Mouse (Mus musculus) R1 (cell line): Measurements from ENCODE around the gene Lrrc4.
A peak's percentile ranks its signal among the peaks of the same experiment; 100 is the strongest.

Source experiments
- DNase-seq: peaks from one replicate; pipeline ENCODE4 v3.0.0-alpha.2; 2018; ENCODE audit warnings: low read depth, low spot score

Lrrc4 gene

DNA sequence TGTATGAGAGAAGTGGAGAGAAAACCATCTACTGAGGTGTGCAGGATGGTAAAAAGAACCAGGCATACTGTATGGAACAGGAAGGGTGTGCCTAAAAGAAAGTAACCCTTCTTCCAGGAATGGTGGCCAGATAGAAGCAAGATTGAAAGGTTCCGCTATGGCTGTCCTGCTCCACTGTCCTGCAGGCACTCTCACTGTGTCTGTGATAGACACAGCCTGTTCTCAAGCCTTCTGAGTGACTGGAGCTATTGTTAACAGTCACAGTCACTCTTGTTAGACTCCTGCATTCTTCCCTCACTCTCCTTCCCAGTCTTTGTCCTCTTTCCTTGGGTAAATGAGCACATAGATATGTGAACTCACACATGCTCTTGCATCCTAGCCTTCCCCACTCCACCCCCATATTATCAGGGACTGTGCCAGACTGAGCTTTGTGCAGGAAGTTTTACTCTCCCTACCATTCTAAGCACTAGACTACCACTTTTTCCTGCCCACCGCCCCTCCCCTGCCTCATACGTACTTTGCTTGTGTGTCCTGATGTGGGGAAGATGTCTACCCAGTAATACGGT, 48.4 kb downstream of the Lrrc4 start:
- DNase-seq = no peak

DNA sequence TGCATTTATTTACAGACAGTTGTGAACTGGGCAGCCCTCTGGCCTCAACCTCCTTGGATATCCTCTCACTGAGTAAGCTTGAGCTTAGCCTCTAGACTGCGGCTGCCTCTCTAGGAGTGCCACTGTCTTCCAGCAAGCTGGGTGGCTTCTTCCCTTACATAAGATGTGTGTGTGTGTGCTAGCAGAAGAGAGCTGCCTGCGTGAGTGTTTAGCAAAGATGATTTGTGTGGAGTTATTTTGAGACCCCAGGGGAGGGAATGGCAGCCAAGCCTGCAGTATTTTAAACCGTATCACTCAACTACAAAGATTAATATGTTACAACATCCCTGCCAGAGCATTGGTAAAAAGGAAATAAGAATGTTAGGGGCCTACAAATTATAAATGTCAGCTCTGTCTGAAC, 49.9 kb downstream of the Lrrc4 start:
- no peak for DNase-seq

DNA sequence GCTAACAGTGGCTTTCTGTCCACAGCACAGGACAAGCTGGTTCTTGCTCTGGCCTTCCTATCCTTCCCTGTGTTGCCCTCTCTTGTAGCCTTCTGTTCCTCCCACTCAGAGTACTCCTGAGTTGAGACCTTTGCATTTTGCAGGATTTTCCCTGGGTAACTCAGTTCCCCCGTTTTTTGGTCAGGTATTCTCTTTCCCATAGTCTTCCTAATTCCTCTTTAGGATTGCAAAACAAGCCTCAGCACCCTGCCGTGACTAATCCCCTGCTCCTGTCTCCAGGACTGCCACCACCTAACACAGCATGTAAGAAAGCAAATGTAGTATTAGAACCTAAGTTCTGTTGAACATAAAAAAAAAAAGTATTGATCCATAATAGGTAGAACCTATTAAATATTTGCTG, 60.2 kb downstream of the Lrrc4 start:
- DNase-seq = peak; percentile 88

- DNase-seq = no peak
Observed at GRCm38 (mm10) chr6:28767891-28768481, 63.6 kb downstream of the Lrrc4 start.

DNA sequence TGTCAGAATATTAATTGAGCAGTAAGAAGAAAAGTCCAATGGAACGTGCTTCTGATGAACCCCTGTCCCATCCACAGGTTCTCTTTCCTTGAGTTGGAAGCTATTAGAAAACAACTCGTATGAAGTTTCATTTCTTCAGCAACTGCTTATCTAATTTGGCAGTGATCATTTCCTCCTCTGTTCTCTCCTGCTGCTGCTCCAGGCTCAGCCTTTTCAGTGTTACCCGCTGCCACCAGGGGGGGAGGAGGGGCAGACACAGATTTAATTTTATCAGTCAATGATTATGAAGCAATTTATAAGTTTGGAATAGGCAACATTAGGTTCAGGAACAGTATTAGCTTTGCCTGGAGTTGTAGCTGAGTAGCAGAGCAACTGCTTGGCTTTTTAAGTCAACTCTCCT, 64.9 kb downstream of the Lrrc4 start:
- no peak for DNase-seq

DNA sequence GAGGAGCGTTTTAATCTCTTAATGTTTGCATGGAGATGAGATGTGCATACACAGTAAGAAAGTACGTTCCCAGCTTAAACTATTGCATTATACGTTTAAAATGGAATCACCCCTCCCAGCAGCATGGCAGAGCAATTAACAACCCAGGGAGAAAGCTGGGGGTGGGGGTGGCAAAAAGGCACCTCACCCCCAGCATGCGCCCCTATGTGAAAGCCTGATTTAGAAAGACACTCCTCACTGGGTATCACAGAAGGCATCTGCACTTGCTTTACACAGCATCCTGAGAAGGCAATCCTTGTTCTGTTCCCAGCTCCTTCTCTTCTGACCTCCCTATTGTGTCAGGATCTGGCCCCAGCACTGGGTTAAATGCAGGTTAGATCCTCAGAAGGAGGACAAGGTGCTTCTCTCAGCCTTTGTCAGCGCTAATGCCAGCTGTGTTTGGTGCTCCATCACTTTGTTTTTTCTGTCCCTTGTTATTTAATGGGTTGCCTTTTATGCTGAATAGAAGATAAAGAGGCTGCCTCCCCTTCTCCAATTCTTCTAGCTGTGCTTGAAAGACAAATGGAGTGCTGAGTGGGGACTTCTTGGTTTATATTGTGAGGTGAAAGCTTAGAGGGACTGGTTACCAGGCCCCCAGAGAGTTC, 69.3 kb downstream of the Lrrc4 start:
- DNase-seq = peak; percentile 77

DNA sequence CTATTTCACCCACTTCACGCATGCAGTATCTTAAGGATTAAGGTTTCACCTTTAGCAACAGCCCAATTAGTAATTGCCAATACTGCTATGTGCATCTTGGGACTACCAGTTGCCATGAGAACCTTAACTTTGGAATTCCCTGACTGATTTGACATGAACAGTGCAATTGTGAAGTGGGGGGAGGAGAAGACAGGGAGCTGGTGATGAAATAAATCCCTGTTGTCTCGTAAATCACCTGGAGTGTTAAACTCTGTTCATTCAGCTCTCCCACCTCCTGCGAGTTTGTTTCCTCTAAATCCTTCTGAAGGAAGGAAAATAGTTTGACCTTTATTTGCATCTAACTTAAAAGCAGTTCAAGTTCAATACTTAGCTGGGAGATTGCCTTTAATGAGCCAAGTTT, 69.8 kb downstream of the Lrrc4 start:
- peak; percentile 48 for DNase-seq

DNA sequence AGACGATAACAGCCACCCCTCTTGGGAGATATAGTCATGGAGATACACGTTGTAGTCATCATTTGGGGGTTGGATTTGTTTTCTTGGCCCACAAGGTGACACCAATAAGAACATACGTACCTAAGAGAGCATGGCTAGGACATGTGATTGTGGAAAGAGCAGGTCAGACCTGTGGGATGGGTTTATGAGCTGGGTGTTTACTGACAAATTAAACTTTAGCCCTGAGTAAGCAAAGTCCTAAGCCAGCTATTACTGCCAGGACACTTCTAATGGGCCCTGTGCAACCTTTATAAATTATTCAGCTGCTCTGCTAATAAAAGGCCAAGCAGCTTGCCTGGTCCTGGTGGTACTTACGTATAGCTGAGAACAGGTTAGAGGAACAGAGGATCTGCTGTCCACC, 73.3 kb downstream of the Lrrc4 start:
- DNase-seq = no peak

DNA sequence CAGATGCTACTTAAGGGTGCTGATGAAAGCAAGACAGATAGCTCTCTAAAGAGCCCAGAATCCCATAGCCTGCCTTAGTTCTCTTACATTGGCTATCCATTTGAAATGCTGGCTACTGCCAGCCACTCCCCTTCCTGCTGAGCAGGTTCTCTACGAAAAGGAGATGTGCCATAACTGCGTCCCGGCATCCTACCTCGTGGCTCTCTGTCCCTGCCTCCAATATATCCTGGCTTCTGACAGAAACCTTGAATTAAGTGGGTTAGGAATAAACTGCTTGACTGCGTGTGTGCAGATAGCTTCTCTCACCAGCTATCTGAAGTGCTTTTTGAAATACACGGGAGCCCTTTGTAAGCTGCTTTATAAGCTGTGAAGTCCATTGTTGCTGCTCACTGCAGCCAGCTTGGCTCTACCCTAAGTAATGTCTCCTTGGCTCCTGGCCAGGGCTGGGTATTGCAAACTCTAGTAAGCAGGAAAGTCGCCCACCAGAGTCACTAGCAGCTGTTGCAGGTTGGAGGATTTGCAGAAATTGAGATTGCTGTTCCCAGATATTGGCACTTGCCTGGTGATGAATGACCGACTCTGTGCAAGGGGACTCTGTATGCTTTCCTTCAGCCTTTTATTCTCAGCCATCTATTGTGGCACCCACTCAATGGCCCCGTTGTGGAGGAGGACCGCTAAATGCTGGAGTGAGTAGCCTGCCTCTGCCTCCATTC, 75.1 kb downstream of the Lrrc4 start:
- no peak for DNase-seq

DNA sequence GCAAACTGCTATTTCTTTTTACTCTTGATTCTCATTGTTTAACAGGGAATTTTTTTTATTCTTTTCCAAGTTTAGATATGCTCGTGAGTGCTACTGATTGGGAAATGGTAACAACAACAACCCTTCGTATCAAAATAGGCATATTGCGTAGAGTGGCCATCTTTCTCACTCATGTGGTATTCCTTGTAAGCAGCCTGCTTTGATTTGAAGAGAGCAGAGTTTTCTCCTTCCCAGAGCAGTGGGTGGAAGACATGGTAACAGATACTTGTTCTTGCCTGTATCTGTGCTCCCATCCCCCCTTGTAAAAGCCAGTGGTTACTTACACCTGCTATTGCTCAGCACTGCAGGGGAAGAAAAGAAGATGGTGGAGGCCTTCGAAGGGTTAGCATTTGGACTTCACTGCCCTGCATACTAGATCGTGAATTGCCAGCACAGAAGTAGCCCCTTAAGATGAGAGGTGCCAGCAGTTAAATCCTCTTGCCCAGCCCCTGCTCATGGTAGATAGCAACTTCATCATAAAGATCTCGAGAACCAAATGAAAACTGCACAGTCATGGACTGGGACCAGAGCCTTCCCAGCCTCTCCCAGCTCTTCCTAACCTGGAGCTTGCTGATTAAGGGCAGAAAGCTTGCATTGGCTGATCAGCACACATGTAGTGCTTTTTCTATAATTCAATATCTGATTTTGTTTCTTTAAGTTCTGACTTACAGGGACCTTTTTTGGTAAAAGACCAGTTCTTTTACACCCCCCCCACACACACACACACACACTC, 77.2 kb downstream of the Lrrc4 start:
- no peak for DNase-seq

DNA sequence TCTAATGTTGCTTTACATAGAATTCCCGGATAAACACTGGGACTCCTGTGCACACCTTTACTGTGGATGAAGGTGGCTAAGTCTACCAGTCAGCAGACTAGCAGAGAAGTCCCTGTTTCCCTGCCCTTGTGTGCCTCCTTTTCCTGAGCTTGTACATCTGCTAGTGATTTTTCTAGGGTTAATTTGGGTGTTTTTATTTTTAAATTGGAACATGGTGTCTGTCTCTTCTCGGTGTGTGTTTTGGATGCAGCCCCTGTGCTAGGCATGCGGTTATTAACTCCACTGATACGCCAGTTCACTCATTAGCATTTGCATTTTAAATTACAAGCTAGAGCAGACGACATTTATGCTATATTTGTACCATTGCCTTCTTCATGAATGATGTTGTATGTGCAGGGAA, 77.9 kb downstream of the Lrrc4 start:
- no peak for DNase-seq

- DNase-seq = no peak
Observed at GRCm38 (mm10) chr6:28753217-28753616, 78.3 kb downstream of the Lrrc4 start.

DNA sequence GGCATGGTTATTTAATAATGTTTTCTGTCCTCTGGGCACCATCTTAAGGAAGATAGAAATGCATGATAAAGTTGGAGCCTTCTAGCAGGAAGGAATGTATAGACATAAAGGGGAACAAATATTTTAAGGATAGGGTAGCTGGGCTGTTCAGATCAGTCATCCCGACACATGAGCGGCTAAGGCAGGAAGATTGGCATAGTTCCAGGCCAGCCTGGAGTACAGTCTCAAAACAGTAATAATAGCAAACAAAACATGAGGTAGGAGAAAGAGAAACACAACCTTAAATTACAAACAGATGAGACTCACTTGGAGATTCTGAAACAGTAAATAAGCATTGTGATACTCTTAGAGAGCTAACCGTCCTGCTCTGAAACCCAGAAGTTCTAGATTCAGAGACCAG, 80.4 kb downstream of the Lrrc4 start:
- no peak for DNase-seq

DNA sequence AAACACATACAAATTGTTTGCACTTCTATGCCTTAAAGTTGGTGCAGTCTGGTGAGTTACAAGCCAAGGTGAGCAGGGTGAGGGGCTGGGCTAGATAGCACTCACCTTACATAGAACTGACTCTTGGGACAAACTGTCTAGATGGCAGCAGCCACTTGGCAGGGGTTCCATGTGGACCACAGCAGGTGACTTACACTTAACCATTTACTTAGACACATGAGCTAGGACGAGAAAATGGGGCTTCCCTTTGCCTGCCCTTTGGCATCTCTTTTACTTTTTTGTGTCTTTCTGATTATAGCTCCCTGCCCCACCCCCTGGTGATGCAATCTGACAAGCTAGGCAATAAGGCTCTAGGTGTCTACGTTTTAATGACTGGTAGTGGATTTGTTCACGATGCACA, 82.3 kb downstream of the Lrrc4 start:
- DNase-seq = no peak

GRCm38 (mm10) chr6:28747931-28748670, 83.4 kb downstream of the Lrrc4 start:
- peak; percentile 36 for DNase-seq

GRCm38 (mm10) chr6:28747025-28747424, 84.5 kb downstream of the Lrrc4 start:
- DNase-seq = no peak

DNA sequence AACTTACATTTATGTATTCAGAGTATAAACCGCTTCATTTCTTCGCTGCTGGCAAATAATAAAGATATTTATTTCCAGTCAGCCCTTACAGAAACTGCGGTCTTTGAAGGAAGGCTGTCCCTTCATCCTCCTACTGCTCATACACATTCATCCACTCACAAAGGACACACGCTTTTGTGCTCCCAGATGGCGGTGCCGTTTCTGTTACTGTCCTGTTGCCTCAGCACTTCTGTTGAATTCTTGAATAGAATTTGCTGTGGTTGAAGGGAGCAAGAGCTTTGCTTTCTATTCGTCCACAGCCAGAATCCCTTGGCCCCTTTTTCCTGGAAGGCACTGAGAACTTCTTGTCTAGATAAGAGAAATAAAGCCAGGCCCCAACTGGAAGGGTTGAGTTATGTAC, 85.7 kb downstream of the Lrrc4 start:
- no peak for DNase-seq

- DNase-seq = no peak
Observed at GRCm38 (mm10) chr6:28743586-28743985, 88.0 kb downstream of the Lrrc4 start.

DNA sequence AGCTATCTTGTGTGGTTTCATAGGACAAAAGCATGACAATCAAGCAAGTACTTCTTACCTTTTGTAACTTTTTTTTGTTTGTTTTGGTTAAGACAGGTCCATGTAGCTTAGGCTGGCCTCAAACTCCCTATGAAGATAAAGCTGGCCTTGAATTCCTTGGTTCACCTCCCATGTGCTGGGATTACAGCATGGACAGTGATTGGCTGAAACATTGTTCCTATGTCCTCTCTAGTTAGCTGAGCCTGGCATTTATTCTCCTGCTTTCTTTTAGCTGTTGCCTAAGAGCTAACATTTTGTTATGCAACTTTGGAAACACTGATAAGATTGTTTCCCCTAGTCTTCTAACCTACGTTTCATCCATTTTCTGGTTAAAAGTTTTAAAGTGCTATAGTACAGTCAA, 93.9 kb downstream of the Lrrc4 start:
- DNase-seq = no peak

- no peak for DNase-seq
Observed at GRCm38 (mm10) chr6:28736665-28737064, 94.9 kb downstream of the Lrrc4 start.

DNA sequence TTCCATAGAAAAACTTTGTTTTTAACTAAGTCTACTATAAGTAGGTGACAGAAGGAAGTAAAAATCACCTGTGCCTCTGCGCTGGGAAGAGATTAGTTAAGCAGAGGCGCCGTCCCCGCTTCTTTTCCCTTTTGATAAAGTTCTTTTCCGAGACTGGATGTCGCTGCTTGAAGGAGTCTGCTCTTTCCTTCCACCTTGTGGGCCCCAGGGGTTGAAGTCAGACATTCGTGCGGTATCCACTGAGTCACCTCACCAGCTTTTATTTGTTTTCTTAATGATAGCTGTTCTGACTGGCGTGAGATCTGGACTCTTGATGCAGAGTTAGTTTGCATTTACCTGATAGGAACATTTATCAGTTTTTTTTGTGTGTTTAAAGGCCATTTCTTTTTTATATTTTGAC, 96.4 kb downstream of the Lrrc4 start:
- no peak for DNase-seq
